Mouse (Mus musculus): ENCODE results near the gene Tex44. TPM values are rescaled to one million over a fixed set of nuclear protein-coding genes. Genes with fewer than 3 reads are reported as not detected.
A peak's percentile ranks its signal among the peaks of the same experiment; 100 is the strongest.

The Tex44 gene
- polyA plus RNA-seq, 1 experiment from 2014 or later, result not detected

DNA sequence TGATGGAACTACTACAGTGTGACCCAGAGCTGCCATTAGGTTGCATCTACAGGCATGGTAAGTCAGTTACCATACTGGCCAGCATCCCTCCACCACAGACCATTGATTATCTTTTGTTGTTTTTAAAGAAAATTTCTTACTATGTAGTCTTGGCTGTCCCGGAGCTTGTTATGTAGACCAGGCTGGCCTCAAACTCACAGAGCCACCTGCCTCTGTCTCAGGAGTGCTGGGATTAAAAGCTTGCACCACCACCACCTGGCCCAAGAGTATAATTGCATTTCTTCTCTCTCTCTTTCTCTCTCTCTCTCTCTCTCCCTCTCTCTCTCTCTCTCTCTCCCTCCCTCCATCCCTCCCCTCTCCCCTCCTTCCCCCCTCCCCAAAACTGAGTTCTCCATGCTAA, 1.8 kb upstream of the Tex44 start:
- Histone ChIP-seq H3K9ac (no peak overlapping the region), H3K4me3 (no peak overlapping the region), H3K27ac (peak overlapping the region; percentile 76), H3K4me2 (replicated peaks) (no peak overlapping the region), H3K4me1 (peaks cover 23% of the 10 kb centered on the region), H3K27me3 (no peaks in the 10 kb centered on the region), H3K36me3 (no peaks in the 10 kb centered on the region), H3K9me3 (replicated peaks) (no peaks in the 10 kb centered on the region)
- WGBS, result 93% methylated on average over 1 of the region's 1 CpGs
- ATAC-seq (ENCODE audit: low FRiP score), result no peak

DNA sequence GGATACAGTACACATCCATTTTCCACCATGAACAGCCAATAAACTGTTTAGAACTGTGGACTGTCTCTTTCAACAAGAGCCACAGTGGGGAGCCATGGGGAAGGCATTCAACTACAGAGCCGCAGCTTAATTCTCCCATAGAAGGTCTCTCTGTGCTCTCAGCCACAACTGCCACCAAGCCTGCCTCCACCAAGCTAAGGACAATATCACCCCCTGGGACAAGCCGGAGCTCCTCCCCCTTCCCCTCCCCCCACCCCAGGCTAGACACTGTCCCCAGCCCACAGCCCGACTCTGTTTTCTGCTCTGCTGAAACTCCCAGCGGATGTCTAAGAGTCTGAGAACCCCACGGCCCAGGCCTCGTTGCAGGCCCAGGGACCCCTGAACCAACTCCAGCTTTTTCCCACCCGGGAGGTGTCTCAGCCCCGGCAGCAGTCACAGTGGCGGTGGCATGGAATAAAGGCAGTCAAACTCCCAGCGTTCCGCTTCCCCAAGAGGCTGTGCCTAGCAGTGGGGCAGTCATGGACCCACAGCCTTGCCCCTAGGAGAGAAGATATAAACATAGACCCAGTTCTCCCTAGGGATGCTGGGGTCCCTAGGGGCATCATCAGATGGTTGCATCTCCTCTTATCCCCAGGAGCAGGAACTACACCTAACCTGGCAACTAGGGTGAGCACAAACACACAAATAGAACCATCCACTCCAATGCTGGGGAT, 1.1 kb upstream of the Tex44 start:
- Histone ChIP-seq H3K9me3 (replicated peaks) (no peaks in the 10 kb centered on the region), H3K4me3 (no peak overlapping the region), H3K27me3 (no peaks in the 10 kb centered on the region), H3K9ac (peak overlapping the region; percentile 13; the same call in 1 of the 2 replicates), H3K27ac (peak overlapping the region; percentile 76), H3K4me1 (peaks cover 20% of the 10 kb centered on the region), H3K4me2 (replicated peaks) (peak overlapping the region; percentile 0; the same call in 1 of the 2 replicates), H3K36me3 (no peaks in the 10 kb centered on the region)
- peak; percentile 82 for ATAC-seq (ENCODE audit: low FRiP score)
- WGBS, result 16% methylated on average over 11 of the region's 11 CpGs

DNA sequence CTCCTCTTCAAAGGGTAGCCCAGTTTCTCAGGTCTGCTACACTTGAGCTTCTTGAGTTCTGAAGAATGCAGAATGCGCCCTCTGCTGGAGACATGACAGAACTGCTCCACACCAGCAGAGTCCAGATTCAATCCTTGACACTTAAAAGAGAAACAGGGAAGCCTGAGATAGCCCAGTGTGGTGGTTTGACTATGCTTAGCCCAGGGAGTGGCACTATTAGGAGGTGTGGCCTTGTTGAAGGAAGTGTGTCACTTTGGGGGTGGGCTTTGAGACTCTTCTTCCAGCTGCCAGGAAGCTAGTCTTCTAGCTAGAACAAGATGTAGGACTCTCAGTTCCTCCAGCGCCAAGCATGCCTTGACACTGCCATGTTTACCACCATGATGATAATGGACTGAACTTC, 3.9 kb downstream of the Tex44 start:
- Histone ChIP-seq H3K27me3 (no peaks in the 10 kb centered on the region), H3K9ac (no peak overlapping the region), H3K4me3 (no peak overlapping the region), H3K4me2 (replicated peaks) (no peak overlapping the region), H3K36me3 (no peaks in the 10 kb centered on the region), H3K27ac (no peak overlapping the region), H3K9me3 (replicated peaks) (no peaks in the 10 kb centered on the region), H3K4me1 (peaks cover 27% of the 10 kb centered on the region)
- no peak for ATAC-seq (ENCODE audit: low FRiP score)
- WGBS, result 46% methylated on average over 2 of the region's 2 CpGs

DNA sequence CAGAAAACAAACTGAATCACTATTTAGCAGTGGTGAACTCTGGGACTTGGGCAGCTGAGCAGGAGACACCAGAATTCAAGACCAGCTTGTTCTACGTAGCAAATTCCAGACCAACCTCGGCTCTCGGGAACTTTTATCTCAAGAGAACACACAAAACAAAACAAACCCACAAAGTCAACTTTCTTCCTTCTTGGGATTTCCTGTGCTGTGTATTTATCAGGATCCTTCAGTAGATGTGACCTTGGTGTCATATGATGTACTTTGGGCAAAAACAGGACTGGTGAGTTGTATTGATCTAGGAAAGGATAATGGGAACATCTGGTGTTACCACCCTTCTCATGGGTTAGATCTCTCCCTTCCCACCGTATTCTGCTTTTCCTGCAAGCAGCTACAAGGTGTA, 6.6 kb downstream of the Tex44 start:
- Histone ChIP-seq H3K27me3 (no peaks in the 10 kb centered on the region), H3K36me3 (no peaks in the 10 kb centered on the region), H3K9ac (no peak overlapping the region), H3K4me2 (replicated peaks) (no peak overlapping the region), H3K9me3 (replicated peaks) (no peaks in the 10 kb centered on the region), H3K4me3 (no peak overlapping the region), H3K4me1 (peaks cover 41% of the 10 kb centered on the region), H3K27ac (peak overlapping the region; percentile 100)
- ATAC-seq (ENCODE audit: low FRiP score), result no peak
- WGBS, result 79% methylated on average over 4 of the region's 4 CpGs

DNA sequence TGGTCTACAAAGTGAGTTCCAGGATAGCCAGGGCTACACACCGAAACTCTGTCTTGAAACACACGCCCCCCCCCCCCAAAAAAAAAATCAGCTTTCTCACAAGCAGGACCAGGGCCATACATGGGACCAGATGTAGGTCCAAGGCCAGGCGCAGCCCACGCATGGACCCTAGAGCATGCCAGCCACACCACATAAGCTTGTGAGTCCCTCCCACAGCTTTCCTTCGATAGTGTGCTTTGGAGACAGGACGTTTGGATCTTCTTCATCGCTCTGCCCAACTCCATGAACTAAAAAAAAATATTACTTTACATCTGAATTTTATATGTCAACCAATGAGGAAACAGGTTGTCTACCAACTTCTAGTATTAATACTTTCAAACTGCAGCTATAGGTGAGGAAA, 7.2 kb downstream of the Tex44 start:
- H3K36me3 ChIP-seq, result no peaks in the 10 kb centered on the region
- no peaks in the 10 kb centered on the region for H3K27me3 ChIP-seq
- H3K27ac ChIP-seq, result peak overlapping the region; percentile 100
- H3K4me1 ChIP-seq, result peaks cover 47% of the 10 kb centered on the region
- no peak overlapping the region for H3K4me3 ChIP-seq
- ATAC-seq (ENCODE audit: low FRiP score), result no peak
- WGBS, result 91% methylated on average over 7 of the region's 7 CpGs
- no peaks in the 10 kb centered on the region for H3K9me3 ChIP-seq (replicated peaks)
- no peak overlapping the region for H3K9ac ChIP-seq
- peak overlapping the region; percentile 66; the same call in 1 of the 2 replicates for H3K4me2 ChIP-seq (replicated peaks)

DNA sequence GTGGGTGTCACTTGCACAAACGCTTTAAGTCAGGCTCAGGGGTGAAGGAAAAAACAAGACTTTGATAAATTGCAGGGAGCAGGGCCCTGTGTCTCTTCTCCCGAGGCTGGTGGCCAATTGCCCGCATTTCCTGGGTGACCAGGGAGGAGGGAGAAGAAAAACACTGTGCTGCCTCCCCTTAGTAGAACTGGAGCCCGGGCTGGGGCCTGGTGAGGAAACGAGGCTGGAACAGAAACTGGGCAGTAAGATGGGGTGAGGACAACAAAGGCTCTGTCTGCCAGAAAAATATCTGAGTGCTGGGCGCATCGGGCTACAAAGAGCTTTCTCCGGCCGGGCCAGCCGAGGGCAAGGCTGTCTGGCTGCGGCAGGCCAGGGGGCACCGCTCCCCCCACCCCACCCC, 7.9 kb downstream of the Tex44 start:
- peak; percentile 58 for ATAC-seq (ENCODE audit: low FRiP score)
- H3K9me3 ChIP-seq (replicated peaks), result no peaks in the 10 kb centered on the region
- peak overlapping the region; percentile 66 for H3K4me2 ChIP-seq (replicated peaks)
- peak overlapping the region; percentile 41 for H3K9ac ChIP-seq
- peaks cover 51% of the 10 kb centered on the region for H3K4me1 ChIP-seq
- no peaks in the 10 kb centered on the region for H3K36me3 ChIP-seq
- H3K27ac ChIP-seq, result peak overlapping the region; percentile 100
- H3K27me3 ChIP-seq, result no peaks in the 10 kb centered on the region
- peak overlapping the region; percentile 38 for H3K4me3 ChIP-seq
- whole genome bisulfite sequencing, result 0% methylated on average over 9 of the region's 12 CpGs

DNA sequence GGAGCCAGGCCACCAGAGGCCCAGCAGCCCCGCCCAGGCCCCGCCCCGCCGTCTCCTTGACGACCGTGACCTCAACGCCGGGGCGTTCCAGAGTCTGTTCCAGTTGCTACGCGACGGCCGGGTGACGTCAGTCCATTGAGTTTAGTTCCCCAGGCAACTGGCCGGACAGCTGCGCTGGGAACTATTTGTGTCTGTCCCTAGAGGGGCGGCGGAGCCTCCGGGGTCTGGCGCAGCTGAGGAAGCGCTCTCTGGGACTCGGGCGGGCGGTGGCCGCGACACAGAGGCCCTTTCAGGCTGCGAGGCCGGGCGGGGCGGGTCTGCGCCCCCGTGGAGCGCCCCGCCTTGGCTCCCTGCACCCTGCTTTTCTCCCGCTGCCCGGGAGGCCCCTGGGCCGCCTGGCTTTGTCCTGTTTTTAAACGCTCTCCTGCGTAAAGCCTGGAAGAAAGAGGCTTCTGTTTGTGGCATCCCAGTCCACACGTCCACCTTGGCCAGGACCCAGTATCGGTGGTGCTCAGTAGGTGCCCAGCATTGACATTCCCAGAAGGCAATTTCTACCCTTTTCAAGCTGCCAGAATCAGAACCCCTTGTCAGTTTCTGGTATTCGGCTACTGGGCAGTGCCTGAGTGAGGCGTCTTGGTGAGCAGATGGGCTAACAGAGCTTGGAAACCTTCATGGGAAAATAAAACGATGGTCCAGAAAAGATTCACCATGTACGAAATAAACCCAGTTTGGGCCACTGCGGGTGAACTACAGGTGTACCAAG, 8.5 kb downstream of the Tex44 start:
- no peaks in the 10 kb centered on the region for H3K9me3 ChIP-seq (replicated peaks)
- peaks cover 56% of the 10 kb centered on the region for H3K4me1 ChIP-seq
- no peaks in the 10 kb centered on the region for H3K27me3 ChIP-seq
- peak overlapping the region; percentile 100 for H3K27ac ChIP-seq
- H3K4me2 ChIP-seq (replicated peaks), result peak overlapping the region; percentile 66
- 3% methylated on average over 43 of the region's 46 CpGs for WGBS
- H3K36me3 ChIP-seq, result no peaks in the 10 kb centered on the region
- peak overlapping the region; percentile 81 for H3K9ac ChIP-seq
- peak; percentile 93 for ATAC-seq (ENCODE audit: low FRiP score)
- H3K4me3 ChIP-seq, result peak overlapping the region; percentile 38

DNA sequence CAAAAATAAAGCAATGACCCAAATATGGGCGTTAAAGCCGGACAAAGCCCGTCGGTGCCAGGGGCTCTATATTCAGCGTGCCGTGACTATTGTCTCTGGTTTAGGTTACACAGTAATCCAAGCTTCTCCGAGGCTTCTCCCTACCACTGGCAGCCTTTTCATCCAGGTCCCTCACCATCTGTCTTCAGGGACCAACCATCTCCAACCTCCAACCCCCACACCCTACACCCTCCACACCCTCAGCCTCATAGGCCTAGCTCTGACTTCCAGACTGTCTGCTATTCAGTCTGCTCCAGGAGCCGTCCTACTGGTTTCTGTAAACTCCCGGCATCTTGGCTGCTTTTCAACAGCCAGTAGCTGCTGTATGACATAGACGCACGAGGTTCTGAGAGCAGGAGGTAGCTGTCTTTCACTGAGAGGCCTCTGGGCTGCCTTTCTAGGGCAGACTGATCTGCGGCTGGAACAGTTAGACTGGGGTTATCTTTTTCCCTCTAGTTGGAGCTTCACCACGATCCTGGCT, 9.2 kb downstream of the Tex44 start:
- Histone ChIP-seq H3K36me3 (no peaks in the 10 kb centered on the region), H3K27me3 (no peaks in the 10 kb centered on the region), H3K9ac (peak overlapping the region; percentile 81), H3K4me1 (peaks cover 64% of the 10 kb centered on the region), H3K4me3 (0 out of 2 replicates have a peak overlapping the region, but pooled peaks have one; percentile 38), H3K27ac (peak overlapping the region; percentile 100), H3K9me3 (replicated peaks) (no peaks in the 10 kb centered on the region), H3K4me2 (replicated peaks) (peak overlapping the region; percentile 66)
- ATAC-seq (ENCODE audit: low FRiP score), result peak; percentile 35
- WGBS, result 11% methylated on average over 13 of the region's 13 CpGs

DNA sequence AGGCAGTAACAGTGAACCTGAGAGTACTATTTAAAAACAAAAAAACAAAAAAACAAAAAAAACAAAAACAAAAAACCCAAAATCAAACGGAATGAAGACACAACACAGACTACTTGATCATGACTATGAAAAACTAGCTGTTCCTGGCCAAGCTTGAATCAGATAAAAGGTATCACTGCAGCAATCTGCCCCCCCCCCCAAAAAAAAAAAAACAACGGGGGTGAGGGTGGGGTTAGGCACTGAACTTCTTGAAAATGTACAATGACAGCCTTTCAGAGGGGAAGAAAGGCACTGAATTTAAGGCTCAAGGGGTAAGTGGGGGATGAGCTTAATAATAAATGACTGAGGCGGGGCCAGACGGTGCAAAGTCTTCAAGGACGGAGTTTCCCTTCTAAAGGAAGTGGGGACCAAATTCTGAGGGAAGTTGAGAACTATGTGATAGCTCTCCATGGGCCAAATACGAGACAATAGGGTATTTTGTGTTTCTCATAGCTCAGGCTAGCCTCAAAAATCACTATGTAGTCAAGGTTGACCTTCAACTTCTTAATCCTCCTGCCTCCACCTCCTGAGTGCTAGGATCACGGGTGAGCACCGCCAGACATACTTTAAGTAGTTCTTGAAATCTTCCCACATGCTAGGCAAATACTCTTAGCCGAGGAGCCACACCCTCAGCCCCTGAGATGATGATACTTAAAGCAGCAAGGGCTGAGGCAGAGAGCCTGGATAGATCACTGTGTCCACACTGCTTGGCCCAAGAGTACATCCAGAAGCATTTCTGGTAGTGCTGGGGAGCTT, 11.3 kb downstream of the Tex44 start:
- WGBS, result 67% methylated on average over 9 of the region's 9 CpGs
- H3K27ac ChIP-seq, result no peak overlapping the region
- no peak for ATAC-seq (ENCODE audit: low FRiP score)
- H3K4me2 ChIP-seq (replicated peaks), result no peak overlapping the region
- H3K4me3 ChIP-seq, result no peak overlapping the region
- no peaks in the 10 kb centered on the region for H3K27me3 ChIP-seq
- no peak overlapping the region for H3K9ac ChIP-seq
- H3K9me3 ChIP-seq (replicated peaks), result no peaks in the 10 kb centered on the region
- H3K36me3 ChIP-seq, result no peaks in the 10 kb centered on the region
- H3K4me1 ChIP-seq, result peaks cover 72% of the 10 kb centered on the region

DNA sequence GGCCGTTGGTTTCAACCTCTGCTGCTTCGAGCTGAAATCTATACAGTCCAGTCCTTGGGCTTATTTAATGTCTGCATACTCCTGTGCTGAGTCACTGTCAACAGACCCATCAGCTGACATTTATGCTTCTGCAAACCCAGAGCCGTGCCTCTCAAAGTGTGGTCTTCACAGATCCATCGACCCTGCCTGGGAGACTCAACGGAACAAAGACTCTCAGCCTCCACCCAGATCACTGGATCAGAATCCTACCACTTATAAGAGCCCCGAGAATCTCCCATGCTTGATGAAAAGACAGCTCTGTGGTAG, 11.8 kb downstream of the Tex44 start:
- Histone ChIP-seq H3K4me3 (no peak overlapping the region), H3K27ac (no peak overlapping the region), H3K27me3 (no peaks in the 10 kb centered on the region), H3K9ac (no peak overlapping the region), H3K9me3 (replicated peaks) (no peaks in the 10 kb centered on the region), H3K4me2 (replicated peaks) (no peak overlapping the region), H3K36me3 (no peaks in the 10 kb centered on the region), H3K4me1 (peaks cover 73% of the 10 kb centered on the region)
- no peak for ATAC-seq (ENCODE audit: low FRiP score)
- WGBS, result 77% methylated on average over 6 of the region's 6 CpGs

DNA sequence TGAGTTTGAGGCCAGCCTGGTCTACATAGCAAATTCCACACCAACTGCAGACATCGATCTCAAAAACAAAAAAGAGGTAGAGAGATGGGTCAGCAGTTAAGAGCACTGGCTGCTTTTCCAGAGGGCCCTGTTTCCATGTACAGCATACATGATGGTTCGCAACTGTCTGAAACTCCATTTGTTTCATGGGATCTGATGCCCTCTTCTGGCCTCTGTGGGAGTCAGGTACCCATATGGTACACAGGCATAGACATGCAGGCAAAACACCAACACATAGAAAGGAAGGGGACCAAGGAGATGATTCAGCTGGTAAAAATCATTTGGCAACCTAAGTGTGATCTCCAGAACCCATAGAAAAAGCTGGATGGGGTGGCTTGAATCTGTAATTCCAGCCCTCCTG, 12.4 kb downstream of the Tex44 start:
- Histone ChIP-seq H3K36me3 (no peaks in the 10 kb centered on the region), H3K9ac (no peak overlapping the region), H3K9me3 (replicated peaks) (no peaks in the 10 kb centered on the region), H3K4me3 (no peak overlapping the region), H3K27ac (no peak overlapping the region), H3K4me2 (replicated peaks) (no peak overlapping the region), H3K4me1 (peaks cover 74% of the 10 kb centered on the region), H3K27me3 (no peaks in the 10 kb centered on the region)
- WGBS, result 74% methylated on average over 2 of the region's 2 CpGs
- ATAC-seq (ENCODE audit: low FRiP score), result no peak

All from hindbrain, embryonic 12.5 days (tissue).